In genomic region chr1:70284140-70284539, GRCm38 (mm10) we compare ENCODE assay signal across 26 mouse cellular contexts.
"Had no signal": no experiment of that assay in that cellular context is flagged by ENCODE, and none has a peak within 500 bp of the region (broad histone marks: within the 10 kb centered on the region; RNA-seq: fewer than 3 reads in every experiment).

No protein-coding gene starts in this region.

- H3K27me3 ChIP-seq: embryonic facial prominence, embryonic 12.5 days; embryonic facial prominence, embryonic 13.5 days; embryonic facial prominence, embryonic 15.5 days; forebrain, embryonic 12.5 days; forebrain, embryonic 13.5 days; forebrain, embryonic 15.5 days had no signal

- H3K27ac ChIP-seq: embryonic facial prominence, embryonic 10.5 days; embryonic facial prominence, embryonic 12.5 days; embryonic facial prominence, embryonic 13.5 days; embryonic facial prominence, embryonic 15.5 days; forebrain, embryonic 10.5 days; forebrain, embryonic 12.5 days; forebrain, embryonic 13.5 days; forebrain, embryonic 15.5 days; gastrocnemius, adult 2 months; heart, adult 2 months had no signal

- DNase-seq: cerebellum, adult 8-10 months; cerebellum, adult 9-10 months; cerebellum, adult 9-11 months; cerebellum, postnatal 10 days; cerebellum, postnatal 14 days; cerebellum, postnatal 25 days; cerebellum, postnatal 36 days; embryo, embryonic 11 days; forebrain, postnatal 0 days; gastrocnemius, adult 2 months; gastrocnemius, postnatal 10 days; gastrocnemius, postnatal 14 days; gastrocnemius, postnatal 25 days; gastrocnemius, postnatal 36 days; heart, adult 11 months; heart, adult 18-20 months; heart, adult 2 months had no signal

- H3K9me3 ChIP-seq: embryonic facial prominence, embryonic 10.5 days; embryonic facial prominence, embryonic 12.5 days; embryonic facial prominence, embryonic 13.5 days; embryonic facial prominence, embryonic 15.5 days; forebrain, embryonic 10.5 days; forebrain, embryonic 12.5 days; forebrain, embryonic 13.5 days; forebrain, embryonic 15.5 days had no signal

- H3K4me2 ChIP-seq: embryonic facial prominence, embryonic 12.5 days; embryonic facial prominence, embryonic 13.5 days; embryonic facial prominence, embryonic 15.5 days; forebrain, embryonic 12.5 days; forebrain, embryonic 13.5 days; forebrain, embryonic 15.5 days had no signal

- H3K36me3 ChIP-seq: embryonic facial prominence, embryonic 10.5 days; embryonic facial prominence, embryonic 12.5 days; embryonic facial prominence, embryonic 13.5 days; embryonic facial prominence, embryonic 15.5 days; forebrain, embryonic 10.5 days; forebrain, embryonic 12.5 days; forebrain, embryonic 15.5 days had no signal

- H3K4me3 ChIP-seq: embryonic facial prominence, embryonic 10.5 days; embryonic facial prominence, embryonic 12.5 days; embryonic facial prominence, embryonic 13.5 days; embryonic facial prominence, embryonic 15.5 days; erythroblast, embryonic 14.5 days; forebrain, embryonic 10.5 days; forebrain, embryonic 12.5 days; forebrain, embryonic 13.5 days; forebrain, embryonic 15.5 days; gastrocnemius, adult 2 months; heart, adult 2 months had no signal

- H3K4me1 ChIP-seq: embryonic facial prominence, embryonic 10.5 days; embryonic facial prominence, embryonic 12.5 days; embryonic facial prominence, embryonic 13.5 days; embryonic facial prominence, embryonic 15.5 days; forebrain, embryonic 10.5 days; forebrain, embryonic 12.5 days; forebrain, embryonic 13.5 days; forebrain, embryonic 15.5 days had no signal

- H3K9ac ChIP-seq: embryonic facial prominence, embryonic 12.5 days; embryonic facial prominence, embryonic 13.5 days; embryonic facial prominence, embryonic 15.5 days; forebrain, embryonic 12.5 days; forebrain, embryonic 13.5 days; forebrain, embryonic 15.5 days; forebrain, postnatal 0 days had no signal
